Mouse (Mus musculus) heart, adult 2 months (tissue): ENCODE data around the gene Rarg.

Source experiments
- CTCF ChIP-seq: fragments of 200-600 bp; IDR thresholded peaks from 2 replicates; pipeline ENCODE4 v1.8.1; 2022; ENCODE audit warnings: antibody characterized with exemption, mild to moderate bottlenecking, moderate library complexity
- EP300 ChIP-seq: fragments of 200-500 bp; IDR thresholded peaks from 2 replicates; pipeline ENCODE4 v1.6.1; 2011; ENCODE audit warnings: low read depth, low read length, control low read depth; ENCODE audit not compliant: insufficient read depth

- TF ChIP-seq CTCF (no peak), EP300 (no peak)
These were observed 51.5 kb downstream of the Rarg start for GRCm38 (mm10) chr15:102205779-102206178.
